Mouse (Mus musculus) right cerebral cortex, postnatal 14 days (tissue): ENCODE measurements around the gene Tmem198.

Experiments used
- DNase-seq: peaks from one replicate; pipeline ENCODE4 v3.0.0; 2022

Tmem198 gene

GRCm38 (mm10) chr1:75478916-75479634 is at the start of gene Tmem198, which contains the start of gene Chpf:
Tmem198 (plus strand) TSS chr1:75479532.
Chpf (minus strand) TSS chr1:75479307.
- DNase-seq, result peak; percentile 95

DNA sequence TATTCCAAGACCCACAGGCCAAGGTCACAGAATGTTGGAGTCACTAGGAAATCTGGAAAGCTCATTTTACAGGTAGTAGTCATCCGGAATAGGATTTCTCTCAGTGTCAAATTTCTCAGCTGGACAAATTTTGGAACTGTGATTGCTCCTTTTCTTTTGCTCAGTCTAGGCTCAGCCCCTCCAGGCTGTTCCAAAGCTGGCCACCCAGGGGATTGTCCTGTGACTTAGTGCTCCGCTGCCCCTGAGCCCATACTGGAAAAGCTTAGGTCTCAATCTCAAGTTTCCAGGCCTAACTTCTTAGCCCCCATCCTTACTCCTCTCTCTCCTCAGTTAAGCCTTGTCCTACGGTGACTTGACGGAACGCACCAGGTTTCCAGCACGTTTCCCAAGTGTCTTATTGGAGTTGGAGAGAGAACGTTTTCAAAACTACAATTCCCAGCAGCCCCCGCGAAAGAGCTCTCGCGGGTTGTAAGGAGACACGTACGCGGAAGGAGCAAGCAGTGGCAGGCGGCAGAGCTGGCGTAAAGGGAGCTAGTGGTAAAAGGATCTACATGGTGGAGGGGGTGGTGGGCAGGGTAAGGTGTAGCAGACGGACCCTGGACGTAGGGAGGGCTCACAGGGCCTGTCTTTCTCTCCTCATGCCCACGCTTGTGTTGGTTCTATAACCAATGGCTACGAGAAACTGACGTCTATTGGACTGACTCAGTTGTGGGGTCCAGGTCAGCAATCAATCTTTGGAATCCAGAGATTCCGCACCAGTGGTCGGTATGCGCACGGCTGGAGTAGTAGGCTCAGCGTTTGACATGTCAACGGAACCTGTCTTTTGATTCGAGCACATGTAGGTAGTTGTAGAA is 43.6 kb upstream of the Tmem198 start, which contains the start of gene Gmppa:
Gmppa (plus strand) TSS at position 456 of the 854 bp plus-strand sequence.
- peak; percentile 80 for DNase-seq

- DNase-seq, result peak; percentile 3
Measured at GRCm38 (mm10) chr1:75438782-75439181, 40.5 kb upstream of the Tmem198 start.

- DNase-seq, result no peak
Measured at GRCm38 (mm10) chr1:75440661-75441060, 38.7 kb upstream of the Tmem198 start.

DNA sequence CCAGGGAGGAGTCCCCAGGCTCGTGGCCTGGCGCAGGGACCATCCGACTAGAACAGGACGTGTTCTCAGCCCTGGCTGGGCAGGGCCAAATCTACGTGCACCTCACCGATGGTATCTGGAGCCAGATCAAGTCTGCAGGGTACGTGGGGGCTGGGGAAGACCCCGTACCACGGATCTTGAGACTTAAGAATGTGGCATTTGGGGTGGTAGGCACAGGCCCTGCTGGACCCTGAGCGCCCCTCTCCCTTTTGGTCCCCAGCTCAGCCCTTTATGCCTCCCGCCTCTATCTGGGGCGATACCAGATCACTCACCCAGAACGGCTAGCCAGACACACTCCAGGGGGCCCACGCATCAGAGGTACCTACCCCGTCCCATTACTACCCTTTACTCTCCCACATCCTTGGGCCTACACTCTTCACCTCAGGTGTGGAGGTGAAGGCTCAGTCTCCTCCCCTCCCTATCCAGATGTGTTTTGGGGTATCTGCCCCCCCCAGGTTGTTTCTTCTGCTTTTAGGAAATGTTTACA is 37.8 kb upstream of the Tmem198 start:
- DNase-seq, result no peak

GRCm38 (mm10) chr1:75442171-75442570 is 37.2 kb upstream of the Tmem198 start:
- no peak for DNase-seq

GRCm38 (mm10) chr1:75442811-75443210 is 36.5 kb upstream of the Tmem198 start:
- no peak for DNase-seq

GRCm38 (mm10) chr1:75443247-75444024 is 35.9 kb upstream of the Tmem198 start:
- DNase-seq, result no peak

DNA sequence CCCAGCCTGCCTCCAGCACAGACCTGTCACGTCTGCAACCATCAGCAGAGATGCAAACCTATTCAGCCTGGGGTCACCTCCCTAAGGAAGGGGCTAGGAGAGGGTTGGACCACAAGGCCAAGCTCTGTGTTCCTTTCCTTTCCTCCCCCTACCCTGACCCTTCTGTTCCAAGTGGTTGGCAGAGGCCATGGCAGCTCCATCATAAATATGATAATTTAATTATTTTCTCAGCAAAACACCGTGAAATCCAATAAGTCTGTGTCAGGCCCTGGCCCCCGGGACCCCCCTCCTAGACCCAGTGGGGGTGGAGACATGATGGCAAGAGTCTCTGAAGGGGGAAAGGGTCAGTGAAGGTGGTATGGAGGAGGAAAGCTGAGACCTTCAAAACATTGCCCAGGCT is 35.1 kb upstream of the Tmem198 start:
- DNase-seq, result no peak

- DNase-seq, result no peak
Measured at GRCm38 (mm10) chr1:75445141-75445701, 34.1 kb upstream of the Tmem198 start.

GRCm38 (mm10) chr1:75445751-75446611 is 33.4 kb upstream of the Tmem198 start:
- peak; percentile 79 for DNase-seq

DNA sequence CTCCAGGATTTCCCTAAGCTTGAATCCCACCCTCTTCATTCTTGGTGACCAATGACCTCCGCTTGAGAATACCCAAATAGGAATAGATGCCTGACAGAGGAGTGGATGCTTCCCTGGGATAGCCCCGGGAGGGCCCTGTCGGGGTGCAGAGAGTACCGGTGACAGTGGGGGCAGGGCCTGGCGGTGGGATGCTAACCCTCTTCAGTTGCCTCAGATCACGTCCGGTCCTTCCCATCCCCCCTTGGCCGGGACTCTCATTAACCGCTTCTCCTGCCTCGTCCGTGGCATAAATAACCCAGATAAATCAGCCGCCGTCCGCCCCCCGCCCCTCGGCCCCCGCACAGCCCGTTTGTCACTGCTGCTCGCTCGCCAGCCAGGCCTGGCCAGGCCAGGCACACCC is 32.7 kb upstream of the Tmem198 start:
- no peak for DNase-seq

- no peak for DNase-seq
Measured at GRCm38 (mm10) chr1:75447265-75448051, 31.9 kb upstream of the Tmem198 start.

DNA sequence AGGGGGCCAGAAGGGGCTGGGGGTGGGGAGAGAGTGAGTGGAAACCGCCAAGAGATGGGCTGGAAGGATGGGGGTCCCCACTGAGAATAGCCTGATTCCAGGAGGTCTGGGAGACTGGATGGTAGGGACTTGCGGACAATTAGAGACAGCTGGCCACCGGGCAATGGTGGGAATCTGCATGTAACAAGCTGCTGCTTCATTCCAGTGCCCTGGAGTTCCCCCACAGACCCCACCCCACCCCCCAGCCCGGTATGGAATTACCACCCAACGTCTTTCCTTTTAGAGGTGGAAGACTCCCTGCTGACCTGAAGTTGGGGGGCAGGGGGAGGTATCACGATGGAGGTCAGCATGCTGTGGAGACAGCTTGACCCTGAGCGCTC is 31.3 kb upstream of the Tmem198 start:
- no peak for DNase-seq

DNA sequence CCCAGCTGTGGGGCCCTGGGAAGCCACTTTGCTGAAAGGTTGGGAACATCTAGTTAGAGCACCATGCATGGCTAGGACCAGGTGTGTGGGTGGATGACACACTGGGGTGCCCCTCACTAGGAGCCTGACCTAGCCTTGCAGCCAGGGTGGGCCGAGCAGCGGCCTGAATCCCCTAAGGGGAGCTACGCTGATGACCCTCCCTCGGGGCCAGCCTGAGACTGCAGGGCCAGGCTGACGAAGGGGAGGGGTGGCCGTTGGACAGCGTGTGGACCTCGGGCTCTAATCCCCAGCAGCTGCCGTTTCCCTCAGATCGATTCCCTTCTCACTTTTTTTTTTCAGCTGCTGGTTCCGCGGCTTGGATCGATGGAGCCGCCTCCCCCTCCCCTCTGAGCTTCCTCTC is 30.4 kb upstream of the Tmem198 start:
- DNase-seq, result no peak

GRCm38 (mm10) chr1:75449377-75450135 is 29.8 kb upstream of the Tmem198 start:
- no peak for DNase-seq

GRCm38 (mm10) chr1:75450314-75451005 is 28.9 kb upstream of the Tmem198 start, which contains the start of gene Asic4:
Asic4 (plus strand) TSS chr1:75450436.
- DNase-seq, result no peak

- DNase-seq, result no peak
Measured at GRCm38 (mm10) chr1:75451900-75452299, 27.4 kb upstream of the Tmem198 start.

DNA sequence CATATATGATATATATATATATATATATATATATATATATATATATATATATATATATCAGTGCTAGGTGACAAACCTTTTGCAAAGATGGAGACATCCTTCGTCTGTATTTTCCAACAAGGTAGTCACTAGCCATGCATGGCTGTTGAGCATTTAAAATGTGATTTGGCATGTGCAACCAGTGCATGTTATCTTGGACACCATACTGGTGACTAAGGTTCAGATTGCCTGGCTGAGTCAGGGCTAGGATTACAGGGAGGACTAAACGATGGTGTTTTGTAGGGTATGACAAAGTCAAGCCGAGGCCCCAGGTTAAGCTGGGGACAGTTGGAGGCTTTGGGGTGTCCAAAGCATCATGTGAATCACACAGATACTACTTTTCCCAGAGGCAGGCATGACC is 23.9 kb upstream of the Tmem198 start:
- no peak for DNase-seq
